Mouse (Mus musculus) kidney, embryonic 16.5 days (tissue): ENCODE data around the gene Vwa8. TPM values are rescaled to one million over a fixed set of nuclear protein-coding genes. Genes with fewer than 3 reads are reported as not detected.

Experiments
- ATAC-seq: fragments of 200-750 bp; cut with Nextera tagmentation; 2 replicates; pipeline ENCODE4 v1.8.0; 2017; ENCODE audit warnings: moderate TSS enrichment; ENCODE audit not compliant: low FRiP score, low TSS enrichment
- H3K27ac ChIP-seq: fragments of 300-500 bp; sonication (generic); 2 replicates; pipeline ENCODE4 v1.5.1; 2014; ENCODE audit warnings: low read length
- H3K27me3 ChIP-seq: fragments of 300-500 bp; sonication (generic); 2 replicates; pipeline ENCODE4 v1.6.1; 2014; ENCODE audit warnings: low read length, control low read depth, mixed read lengths; ENCODE audit not compliant: insufficient read depth
- H3K36me3 ChIP-seq: fragments of 300-500 bp; sonication (generic); 2 replicates; pipeline ENCODE4 v1.6.1; 2014; ENCODE audit warnings: low read length, control low read depth, mixed read lengths; ENCODE audit not compliant: insufficient read depth
- H3K4me1 ChIP-seq: fragments of 300-500 bp; sonication (generic); 2 replicates; pipeline ENCODE4 v1.6.1; 2014; ENCODE audit warnings: low read length, control low read depth, mixed read lengths; ENCODE audit not compliant: insufficient read depth
- H3K4me2 ChIP-seq: fragments of 300-500 bp; sonication (generic); replicated peaks from 2 replicates; pipeline ENCODE4 v1.6.1; 2014; ENCODE audit warnings: low read depth, low read length
- H3K4me3 ChIP-seq: fragments of 300-500 bp; sonication (generic); 2 replicates; pipeline ENCODE4 v1.5.1; 2014; ENCODE audit warnings: mild to moderate bottlenecking, low read length
- H3K9ac ChIP-seq: fragments of 300-500 bp; sonication (generic); replicated peaks from 2 replicates; pipeline ENCODE4 v1.6.1; 2014; ENCODE audit warnings: low read length
- H3K9me3 ChIP-seq: fragments of 300-500 bp; sonication (generic); 2 replicates; pipeline ENCODE4 v1.6.1; 2016; ENCODE audit warnings: low read length, control low read depth
- WGBS: fragments of 180-500 bp; shearing (Covaris S2); extraction: QIAGEN DNeasy Blood & Tissue Kit; methylation state at CpG from one replicate; pipeline ENCODE4 v1.1.7; 2014; 5-methylcytosine and 5-hydroxymethylcytosine counted together
- polyA plus RNA-seq: library from polyadenylated mRNA; unstranded; fragments of >200 nt; fragmentation: Nextera tagmentation; extraction: Ambion mirVana; gene quantifications from 2 replicates; pipeline ENCODE4 v1.2.1, GENCODE M21; 2015

Gene Vwa8
- polyA plus RNA-seq, 1 experiment from 2014 or later = 16.0 TPM

DNA sequence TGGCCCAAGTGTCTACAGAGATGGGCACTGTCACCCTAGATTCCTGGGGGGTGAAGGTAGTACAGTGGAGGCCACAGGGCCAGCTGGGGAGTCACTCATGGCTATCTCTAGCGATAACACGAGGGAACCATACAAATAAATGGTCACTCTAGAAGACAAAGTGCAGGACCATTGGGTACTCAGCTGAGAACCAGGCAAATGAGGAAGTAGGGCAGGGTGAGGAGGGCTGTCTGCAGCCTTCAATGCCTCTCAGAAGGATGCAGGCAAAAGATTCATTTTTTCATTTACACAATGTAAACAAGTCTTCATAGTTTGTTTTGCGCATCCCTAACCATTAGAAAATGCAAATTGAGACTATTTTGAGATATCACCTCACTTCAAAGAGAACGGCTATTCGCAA is 384.8 kb downstream of the Vwa8 start:
- H3K27ac ChIP-seq = no peak overlapping the region
- H3K4me3 ChIP-seq = no peak overlapping the region
- 90% methylated on average over 5 of the region's 5 CpGs for WGBS
- no peaks in the 10 kb centered on the region for H3K4me1 ChIP-seq
- no peak for ATAC-seq
- no peak overlapping the region for H3K4me2 ChIP-seq
- no peak overlapping the region for H3K9ac ChIP-seq
- no peaks in the 10 kb centered on the region for H3K36me3 ChIP-seq
- no peaks in the 10 kb centered on the region for H3K9me3 ChIP-seq
- H3K27me3 ChIP-seq = no peaks in the 10 kb centered on the region

DNA sequence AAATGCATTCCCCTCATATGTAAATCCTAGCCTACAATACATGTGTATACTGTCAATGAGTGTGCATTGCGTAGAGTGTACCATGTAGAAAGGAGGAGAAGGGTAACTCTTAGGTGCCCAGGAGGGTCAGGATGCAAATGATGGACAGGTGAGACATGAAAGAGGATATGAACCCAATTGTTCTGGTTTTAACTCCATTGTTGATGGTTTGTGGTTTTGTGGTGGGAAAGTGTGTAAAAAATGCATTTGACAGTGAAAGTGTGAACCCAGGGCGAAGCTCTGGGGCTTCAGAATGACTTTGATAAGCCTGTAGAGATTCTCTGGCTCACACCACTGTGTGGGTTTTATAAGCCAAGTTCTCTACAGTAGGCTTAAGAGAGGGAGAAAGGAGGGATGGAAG is 385.7 kb downstream of the Vwa8 start:
- ATAC-seq = no peak
- Histone ChIP-seq H3K4me2 (no peak overlapping the region), H3K27me3 (no peaks in the 10 kb centered on the region), H3K9ac (no peak overlapping the region), H3K27ac (no peak overlapping the region), H3K4me1 (no peaks in the 10 kb centered on the region), H3K9me3 (no peaks in the 10 kb centered on the region), H3K36me3 (no peaks in the 10 kb centered on the region), H3K4me3 (no peak overlapping the region)
- 92% methylated on average over 2 of the region's 2 CpGs for WGBS

DNA sequence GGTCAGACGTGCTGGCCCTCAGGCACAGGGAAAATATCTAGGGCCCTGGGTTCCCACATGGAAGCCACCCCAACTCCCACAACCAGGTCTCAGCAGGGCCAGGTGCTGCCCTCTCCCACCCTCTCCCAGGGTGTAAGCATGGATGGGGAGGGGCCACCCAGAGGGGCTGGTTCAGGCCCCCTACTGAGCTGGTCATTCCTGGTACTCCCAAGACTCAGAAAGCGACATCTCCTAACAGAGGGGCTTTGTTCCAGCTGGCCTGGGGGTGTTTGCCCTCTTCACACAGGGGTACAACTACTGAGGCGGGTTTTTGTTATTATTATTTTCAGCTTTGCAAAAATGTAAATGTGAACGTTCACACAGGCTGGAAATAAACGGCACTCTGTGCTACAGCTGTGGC is 386.3 kb downstream of the Vwa8 start:
- peak; percentile 42; the same call in 1 of the 2 replicates for ATAC-seq
- Histone ChIP-seq H3K4me1 (no peaks in the 10 kb centered on the region), H3K27ac (no peak overlapping the region), H3K4me3 (no peak overlapping the region), H3K27me3 (no peaks in the 10 kb centered on the region), H3K9me3 (0 out of 2 replicates have a peak, but pooled peaks cover 1% of the 10 kb centered on the region), H3K36me3 (no peaks in the 10 kb centered on the region), H3K4me2 (no peak overlapping the region), H3K9ac (no peak overlapping the region)
- 58% methylated on average over 5 of the region's 5 CpGs for WGBS

GRCm38 (mm10) chr14:79236261-79236660 is 387.4 kb downstream of the Vwa8 start:
- Histone ChIP-seq H3K27me3 (no peaks in the 10 kb centered on the region), H3K9ac (no peak overlapping the region), H3K27ac (no peak overlapping the region), H3K36me3 (no peaks in the 10 kb centered on the region), H3K4me3 (no peak overlapping the region), H3K4me1 (no peaks in the 10 kb centered on the region; the same call in 1 of the 2 replicates), H3K9me3 (0 out of 2 replicates have a peak, but pooled peaks cover 5% of the 10 kb centered on the region), H3K4me2 (no peak overlapping the region)
- no peak for ATAC-seq
- WGBS = 70% methylated on average over 6 of the region's 6 CpGs

DNA sequence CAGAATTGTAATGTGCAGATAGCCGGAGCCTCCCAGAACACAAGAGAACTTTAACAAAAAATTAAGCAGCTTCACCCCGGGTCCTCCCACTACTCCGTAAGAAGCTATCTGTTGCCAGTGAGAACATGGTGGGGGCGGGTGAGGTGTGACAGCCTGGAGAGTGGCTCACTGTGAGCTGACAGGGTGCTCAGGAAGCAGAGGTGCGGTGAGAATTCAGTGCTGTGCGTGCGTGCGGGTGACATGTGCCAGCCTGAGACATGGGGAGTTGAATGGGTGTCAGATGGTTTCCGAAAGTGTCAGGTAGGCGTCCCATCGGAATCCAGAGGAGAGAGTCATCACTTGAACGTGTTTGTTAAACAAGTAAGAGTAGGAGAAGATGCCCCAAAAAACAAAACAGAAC is 390.6 kb downstream of the Vwa8 start:
- Histone ChIP-seq H3K4me1 (no peaks in the 10 kb centered on the region; the same call in 1 of the 2 replicates), H3K9me3 (0 out of 2 replicates have a peak, but pooled peaks cover 5% of the 10 kb centered on the region), H3K9ac (no peak overlapping the region), H3K36me3 (no peaks in the 10 kb centered on the region), H3K27me3 (no peaks in the 10 kb centered on the region), H3K4me3 (no peak overlapping the region), H3K27ac (no peak overlapping the region), H3K4me2 (no peak overlapping the region)
- no peak for ATAC-seq
- 87% methylated on average over 12 of the region's 12 CpGs for WGBS

- peak; percentile 55; the same call in 1 of the 2 replicates for ATAC-seq
- no peak overlapping the region for H3K4me3 ChIP-seq
- WGBS = 46% methylated on average over 4 of the region's 4 CpGs
- H3K4me1 ChIP-seq = no peaks in the 10 kb centered on the region; the same call in 1 of the 2 replicates
- H3K36me3 ChIP-seq = no peaks in the 10 kb centered on the region
- no peak overlapping the region for H3K4me2 ChIP-seq
- no peak overlapping the region for H3K9ac ChIP-seq
- 0 out of 2 replicates have a peak, but pooled peaks cover 5% of the 10 kb centered on the region for H3K9me3 ChIP-seq
- H3K27me3 ChIP-seq = no peaks in the 10 kb centered on the region
- H3K27ac ChIP-seq = no peak overlapping the region
Observed at GRCm38 (mm10) chr14:79241057-79241570, 392.3 kb downstream of the Vwa8 start.

DNA sequence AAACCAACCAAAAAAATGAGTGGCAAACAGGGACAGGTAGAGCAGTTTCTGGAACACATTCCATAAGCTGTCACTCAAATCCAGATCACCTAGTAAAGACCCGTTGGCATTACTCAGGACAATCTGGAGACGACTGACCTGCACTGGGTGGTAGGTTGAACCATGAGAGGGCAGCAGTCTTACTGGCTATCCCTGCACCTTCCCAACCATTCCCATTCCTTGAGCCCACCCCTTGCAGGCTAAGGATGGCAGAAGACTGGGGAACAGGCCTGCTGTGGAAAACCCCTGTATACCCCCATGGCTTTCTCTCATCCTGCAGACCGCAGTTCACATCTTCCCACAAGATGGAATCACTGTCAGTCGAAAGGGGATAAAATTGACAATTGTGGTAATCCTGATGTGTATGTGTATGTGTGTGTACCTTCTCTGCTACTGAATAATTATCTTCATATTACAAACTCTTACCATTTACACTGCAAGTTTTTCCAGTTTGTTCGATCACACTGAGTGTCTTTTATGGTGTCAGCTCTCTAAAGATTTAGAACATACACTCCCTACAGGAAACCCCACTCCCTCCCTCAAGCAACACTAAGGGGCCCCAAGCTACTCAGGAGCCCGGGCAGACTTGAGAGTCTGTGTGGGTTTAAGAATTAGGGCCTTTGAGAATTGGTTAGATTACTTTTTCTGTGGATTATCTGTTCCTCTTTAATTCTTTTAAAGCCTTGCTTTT is 393.0 kb downstream of the Vwa8 start:
- Histone ChIP-seq H3K27ac (no peak overlapping the region), H3K4me2 (no peak overlapping the region), H3K4me1 (no peaks in the 10 kb centered on the region; the same call in 1 of the 2 replicates), H3K36me3 (no peaks in the 10 kb centered on the region), H3K4me3 (no peak overlapping the region), H3K9ac (no peak overlapping the region), H3K9me3 (0 out of 2 replicates have a peak, but pooled peaks cover 5% of the 10 kb centered on the region), H3K27me3 (no peaks in the 10 kb centered on the region)
- no peak for ATAC-seq
- 61% methylated on average over 6 of the region's 6 CpGs for WGBS

DNA sequence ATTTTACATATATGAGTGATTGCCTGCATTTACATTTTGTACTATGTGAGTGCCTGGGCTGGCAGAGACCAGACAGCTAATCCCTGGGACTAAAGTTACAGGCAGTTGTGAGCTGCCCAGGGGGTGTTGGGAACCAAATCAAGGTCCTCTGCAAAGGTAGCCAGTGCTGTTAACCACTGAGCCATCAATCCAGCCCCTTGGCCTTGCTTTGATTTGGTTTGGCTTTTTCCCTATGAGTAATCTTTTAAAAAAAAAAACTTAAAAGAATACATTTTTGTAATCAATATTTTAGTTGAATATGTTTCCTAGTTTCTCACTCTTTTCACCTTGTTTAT is 393.5 kb downstream of the Vwa8 start:
- Histone ChIP-seq H3K4me1 (no peaks in the 10 kb centered on the region; the same call in 1 of the 2 replicates), H3K9ac (no peak overlapping the region), H3K4me3 (no peak overlapping the region), H3K9me3 (0 out of 2 replicates have a peak, but pooled peaks cover 5% of the 10 kb centered on the region), H3K27ac (no peak overlapping the region), H3K27me3 (no peaks in the 10 kb centered on the region), H3K36me3 (no peaks in the 10 kb centered on the region), H3K4me2 (no peak overlapping the region)
- ATAC-seq = no peak

DNA sequence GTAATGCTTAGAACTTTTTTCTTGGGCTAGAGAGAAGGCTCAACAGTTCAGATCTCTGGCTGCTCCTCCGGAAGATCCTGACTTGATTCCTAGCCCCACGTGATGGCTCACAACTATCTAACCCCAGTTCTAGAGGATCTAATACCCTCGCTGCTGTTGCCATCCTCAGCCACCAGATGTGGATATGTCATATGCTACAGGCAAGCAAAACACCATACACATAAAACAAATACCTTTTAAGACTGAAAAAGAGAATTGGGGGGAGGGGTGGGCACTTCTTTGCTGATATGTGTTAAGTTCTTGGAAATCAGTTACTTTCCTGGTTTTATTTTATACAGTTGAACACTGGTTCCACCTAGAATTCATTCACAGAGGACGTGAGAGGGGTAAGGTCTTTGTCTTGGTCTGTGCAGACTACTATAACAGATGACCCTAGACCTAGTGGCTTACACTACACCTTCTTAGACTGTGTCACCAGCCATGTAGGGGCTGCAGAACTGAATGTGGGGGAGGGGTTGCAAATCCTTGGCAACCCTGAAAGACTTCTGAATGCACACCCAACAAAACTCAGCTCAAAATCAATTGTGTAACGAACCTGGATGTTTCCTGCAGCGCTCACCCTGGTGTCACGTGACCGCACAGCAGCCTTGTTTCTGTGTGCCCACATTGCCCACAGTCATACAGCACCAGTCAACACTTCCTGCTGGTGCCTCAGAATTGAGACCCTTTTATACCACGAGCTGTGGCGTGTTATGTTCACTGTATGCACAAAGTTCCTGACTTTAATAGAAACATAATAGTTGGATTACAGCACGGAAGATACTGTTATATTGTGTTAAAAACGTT is 394.4 kb downstream of the Vwa8 start:
- Histone ChIP-seq H3K9ac (no peak overlapping the region), H3K4me2 (no peak overlapping the region), H3K4me1 (no peaks in the 10 kb centered on the region; the same call in 1 of the 2 replicates), H3K4me3 (no peak overlapping the region), H3K9me3 (0 out of 2 replicates have a peak, but pooled peaks cover 5% of the 10 kb centered on the region), H3K27me3 (no peaks in the 10 kb centered on the region), H3K36me3 (no peaks in the 10 kb centered on the region), H3K27ac (no peak overlapping the region)
- no peak for ATAC-seq
- 80% methylated on average over 12 of the region's 12 CpGs for WGBS
